Mouse (Mus musculus) R1 (cell line): ENCODE results near the gene Sec61a1.

ENCODE experiments used
- DNase-seq: peaks from one replicate; pipeline ENCODE4 v3.0.0-alpha.2; 2018; ENCODE audit warnings: low read depth, low spot score

Sec61a1 gene

DNA sequence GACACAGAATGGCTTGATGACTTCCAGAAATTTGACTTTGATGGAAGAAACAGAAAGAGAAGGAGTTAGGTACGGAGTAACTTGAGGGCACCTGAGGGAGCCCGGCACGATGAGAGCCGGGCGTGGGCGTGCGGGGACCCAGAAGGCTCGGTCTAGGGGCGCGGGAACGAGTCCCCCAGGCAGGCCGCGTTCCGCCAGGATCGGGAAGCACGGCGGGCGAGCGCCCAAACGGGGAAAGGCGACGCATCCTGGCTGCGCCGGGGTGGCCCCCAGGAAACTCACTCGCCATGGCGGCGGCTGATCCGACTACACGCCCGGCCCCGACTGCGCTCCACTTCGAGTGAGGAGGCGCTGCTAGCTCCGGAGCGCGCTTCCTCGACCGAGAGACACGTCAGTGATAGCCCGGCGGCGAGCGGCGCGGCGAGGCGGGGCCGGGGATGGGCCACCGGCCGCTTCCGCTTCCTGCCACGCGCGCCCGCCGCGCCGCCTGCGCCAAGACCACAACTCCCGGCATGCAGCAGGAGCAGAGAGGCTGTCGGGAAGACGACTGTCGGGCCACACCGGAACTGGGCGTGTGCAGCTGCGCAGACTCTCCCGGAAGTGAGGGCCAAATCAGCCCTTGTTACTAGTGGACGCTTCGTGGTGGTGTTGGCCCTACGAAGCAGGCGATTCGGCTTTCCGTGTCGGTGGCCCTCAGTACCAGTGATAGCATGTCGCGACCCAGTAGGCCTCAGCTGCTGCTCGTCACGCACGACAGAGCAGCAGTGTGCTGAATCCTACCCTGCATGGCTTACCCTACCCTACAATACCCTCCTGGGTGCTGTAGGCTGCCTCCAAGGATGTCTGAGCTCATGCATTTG, at the start of gene Sec61a1:
Sec61a1 (minus strand) TSS at position 502 of the 860 bp plus-strand sequence.
- peak; percentile 95 for DNase-seq

DNA sequence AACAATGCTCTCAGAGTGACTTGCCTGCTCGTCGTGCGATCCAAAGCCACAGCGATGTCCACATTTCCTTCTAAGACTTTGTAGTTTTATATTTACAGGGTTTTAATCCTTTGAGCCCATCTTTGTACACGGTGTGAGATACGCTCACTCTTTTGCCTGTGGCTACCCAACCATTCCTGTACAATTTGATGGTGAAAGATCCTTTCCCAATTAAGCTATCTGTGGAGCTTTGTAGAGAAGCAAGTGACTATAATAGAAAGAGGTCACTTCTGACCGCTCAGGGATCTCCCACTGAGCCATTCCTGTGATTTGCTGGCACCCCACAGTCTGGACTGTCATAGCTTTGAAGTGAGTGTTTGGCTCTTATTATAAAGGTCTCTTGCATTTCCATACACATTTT, 48.0 kb upstream of the Sec61a1 start:
- no peak for DNase-seq

DNA sequence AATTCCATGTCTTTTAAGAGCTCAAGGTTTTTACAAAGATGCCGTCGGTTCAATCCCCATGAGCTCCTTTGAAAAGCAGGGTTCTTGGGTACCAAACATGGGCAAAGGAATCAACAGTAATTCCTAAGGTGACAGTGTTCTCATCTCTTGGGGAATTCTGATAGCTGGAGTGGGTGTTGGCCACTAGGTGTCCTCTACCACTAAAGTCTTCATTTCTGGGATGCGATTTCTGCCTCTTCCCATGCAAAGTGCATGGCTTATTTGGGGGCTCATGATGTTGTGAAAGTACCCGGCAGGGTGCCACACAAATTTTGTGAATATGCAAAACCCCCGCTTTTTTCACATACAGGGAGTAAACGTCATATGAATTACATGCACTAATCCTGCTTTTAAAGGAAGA, 46.3 kb upstream of the Sec61a1 start:
- peak; percentile 20 for DNase-seq

DNA sequence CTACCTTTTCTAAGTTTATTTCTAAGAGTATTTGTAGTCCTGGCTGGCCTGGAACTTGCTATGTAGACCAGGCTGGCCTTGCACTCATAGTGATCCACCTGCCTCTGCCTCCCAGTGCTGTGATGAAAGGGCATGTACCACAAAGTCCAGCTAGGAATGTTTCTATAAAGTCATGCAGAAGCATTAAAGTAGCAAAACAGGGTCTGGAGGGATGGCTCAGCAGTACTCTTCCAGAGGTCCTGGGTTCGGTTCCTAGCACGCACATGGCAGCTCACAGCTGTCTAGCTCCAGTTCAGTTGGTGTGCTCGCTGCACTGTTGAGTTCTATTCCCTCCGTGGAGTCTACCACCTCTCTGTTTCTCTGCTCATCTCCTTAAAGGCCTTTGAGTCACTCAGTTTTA, 41.5 kb upstream of the Sec61a1 start:
- no peak for DNase-seq

DNA sequence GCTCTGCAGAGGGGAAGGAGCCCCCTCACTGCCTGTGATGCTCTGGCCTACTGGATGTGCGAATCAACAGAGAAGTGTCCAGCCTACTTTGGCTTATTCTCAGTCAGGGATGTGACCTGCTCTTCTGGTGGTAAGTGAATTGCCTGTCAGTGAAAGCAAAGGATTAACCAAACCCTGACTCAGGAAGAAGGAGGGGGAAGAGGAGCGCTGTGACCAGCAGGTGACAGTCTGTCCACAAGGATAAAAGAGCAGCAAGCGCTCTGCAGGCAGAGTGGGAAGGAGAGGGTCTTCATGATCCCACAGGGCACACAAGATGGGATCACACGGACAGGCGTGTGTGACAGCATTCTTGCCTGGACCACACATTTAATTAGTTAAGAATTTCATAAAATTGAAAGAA, 41.0 kb upstream of the Sec61a1 start:
- no peak for DNase-seq

DNA sequence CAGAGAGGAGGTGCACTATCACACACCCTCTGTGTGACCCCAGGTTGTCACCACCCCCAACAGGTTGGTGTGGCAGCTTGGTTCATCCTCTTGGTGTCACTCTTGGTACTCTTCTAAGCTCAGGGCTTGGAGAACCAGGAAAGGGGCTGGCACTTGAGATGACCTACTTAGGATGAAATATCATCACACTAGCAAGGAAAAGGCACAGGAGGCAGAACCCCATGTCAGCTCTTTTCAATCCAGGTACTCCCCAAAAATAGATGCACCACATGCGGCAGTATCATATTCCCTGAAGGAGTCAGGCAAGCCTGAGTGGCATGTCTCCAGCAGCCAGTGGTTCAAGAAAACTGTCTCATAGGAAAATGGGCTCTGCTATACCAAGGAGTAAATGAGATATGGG, 39.4 kb upstream of the Sec61a1 start:
- no peak for DNase-seq

DNA sequence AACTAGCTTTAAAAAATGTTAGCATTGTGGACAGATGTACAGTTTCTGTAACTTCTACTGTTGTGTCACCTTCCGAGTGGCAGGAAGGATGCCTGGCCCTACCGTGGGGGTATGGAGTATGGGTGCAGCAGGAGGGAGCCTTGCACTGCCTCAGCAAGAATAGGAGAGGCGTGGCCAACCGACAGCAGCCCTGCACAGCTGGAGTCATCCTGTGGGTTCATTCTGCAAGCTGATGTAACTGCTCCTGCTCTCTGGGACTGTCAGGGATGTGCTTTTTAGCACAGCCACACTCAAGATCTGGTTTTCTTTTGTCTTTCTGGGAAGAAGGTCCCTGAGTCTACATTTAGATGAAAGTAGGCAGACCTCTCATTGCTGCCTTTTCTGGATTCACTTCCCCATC, 38.8 kb upstream of the Sec61a1 start:
- DNase-seq, result no peak

DNA sequence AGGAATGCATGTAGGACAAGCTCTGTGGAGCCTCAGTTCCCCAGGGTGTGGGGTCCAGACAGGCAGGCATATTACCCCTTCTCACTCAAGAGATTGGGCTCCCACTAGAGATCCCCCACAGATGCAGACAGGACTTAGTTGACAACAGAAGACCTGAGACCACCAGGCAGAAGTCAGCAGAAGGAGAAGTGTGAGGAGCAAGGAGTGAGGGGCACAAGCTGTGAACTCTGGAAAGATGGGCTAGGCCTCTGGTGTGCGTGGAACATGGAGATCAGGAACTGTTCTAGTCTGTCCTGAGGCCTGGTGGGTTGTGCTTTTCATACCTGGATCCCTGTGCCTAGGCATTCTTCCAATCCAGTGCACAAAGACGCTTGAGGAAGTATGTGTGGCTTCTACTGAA, 31.2 kb upstream of the Sec61a1 start:
- DNase-seq, result no peak

DNA sequence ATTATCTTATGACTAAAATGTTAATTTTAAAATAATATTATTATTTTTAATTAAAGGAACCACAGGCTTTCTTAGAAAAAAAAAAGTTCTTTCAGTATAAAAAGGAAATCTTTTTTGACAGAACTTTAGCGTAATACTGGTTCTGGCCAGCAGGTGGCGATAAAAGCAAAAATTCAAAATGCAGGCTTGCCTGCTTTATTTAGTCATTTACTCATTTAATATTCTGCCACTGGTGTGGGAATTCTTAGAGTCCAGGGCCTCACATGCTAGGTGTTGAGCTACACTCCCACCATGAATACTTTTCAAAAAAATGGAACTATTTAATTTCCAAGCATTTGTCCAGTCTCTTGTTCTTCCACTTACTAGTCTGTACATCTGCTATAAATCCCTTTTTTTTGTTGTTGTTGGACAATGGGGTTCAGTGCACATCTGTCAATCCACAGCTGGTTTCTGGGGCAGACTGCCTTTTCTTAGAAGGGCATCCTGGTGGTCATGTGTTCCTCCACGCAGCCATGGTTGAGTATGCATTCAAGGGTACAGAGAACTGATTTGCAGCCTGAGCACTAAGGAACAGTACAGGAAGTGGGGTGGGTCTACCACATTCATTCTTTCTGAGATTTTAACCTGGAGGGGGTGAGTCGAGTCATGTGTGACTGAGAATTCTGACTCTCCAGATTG, 30.6 kb upstream of the Sec61a1 start:
- peak; percentile 36 for DNase-seq

DNA sequence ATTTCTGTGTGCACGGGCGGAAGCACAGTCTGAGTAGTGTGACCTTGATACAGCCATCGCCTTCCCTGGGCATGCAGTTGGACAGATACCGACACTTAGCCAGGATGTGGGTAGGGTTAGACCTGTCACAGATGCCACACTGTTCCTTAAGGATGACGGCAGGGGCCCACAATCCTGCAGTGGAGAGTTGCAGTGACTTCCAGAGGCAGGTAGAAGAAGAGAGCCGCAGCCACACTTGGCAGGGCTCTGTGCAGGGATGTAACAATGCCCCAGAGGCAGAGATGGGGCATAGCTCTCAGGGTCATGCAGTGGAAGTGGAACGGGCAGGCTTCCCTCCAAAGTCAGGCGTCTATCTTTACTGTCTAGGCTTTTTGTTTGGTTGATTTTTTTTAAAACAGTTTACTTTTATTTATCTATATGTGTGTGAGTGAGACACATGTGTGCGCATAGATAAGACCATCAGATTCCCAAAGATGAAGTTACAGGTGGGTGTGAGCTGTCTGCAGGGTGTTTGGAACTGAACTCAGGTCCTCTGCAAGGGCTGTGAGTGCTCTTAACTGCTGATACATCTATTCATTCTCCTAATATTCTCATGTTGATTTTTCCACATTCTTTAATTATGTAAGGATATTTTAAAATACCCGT, 29.8 kb upstream of the Sec61a1 start:
- DNase-seq, result no peak

DNA sequence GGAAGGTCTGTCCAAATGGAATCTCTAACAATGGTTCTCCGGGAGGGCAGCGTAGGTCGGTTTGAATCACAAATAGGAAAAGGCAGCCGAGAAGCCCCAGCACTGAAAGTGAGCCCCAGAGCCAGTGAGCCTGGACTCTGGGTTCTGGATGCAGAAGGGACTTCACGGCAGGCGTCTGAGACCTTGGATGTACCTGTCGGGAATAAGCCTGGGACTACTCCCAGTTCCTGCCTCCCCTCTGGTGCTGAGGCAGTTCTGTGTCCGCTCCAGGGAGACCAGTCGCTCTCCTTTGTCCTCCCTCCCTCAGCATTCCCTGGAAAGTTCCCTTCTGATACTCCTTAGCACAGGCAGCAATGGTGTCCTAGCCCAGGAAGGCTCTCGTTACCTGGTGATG, 26.7 kb upstream of the Sec61a1 start:
- DNase-seq, result no peak

DNA sequence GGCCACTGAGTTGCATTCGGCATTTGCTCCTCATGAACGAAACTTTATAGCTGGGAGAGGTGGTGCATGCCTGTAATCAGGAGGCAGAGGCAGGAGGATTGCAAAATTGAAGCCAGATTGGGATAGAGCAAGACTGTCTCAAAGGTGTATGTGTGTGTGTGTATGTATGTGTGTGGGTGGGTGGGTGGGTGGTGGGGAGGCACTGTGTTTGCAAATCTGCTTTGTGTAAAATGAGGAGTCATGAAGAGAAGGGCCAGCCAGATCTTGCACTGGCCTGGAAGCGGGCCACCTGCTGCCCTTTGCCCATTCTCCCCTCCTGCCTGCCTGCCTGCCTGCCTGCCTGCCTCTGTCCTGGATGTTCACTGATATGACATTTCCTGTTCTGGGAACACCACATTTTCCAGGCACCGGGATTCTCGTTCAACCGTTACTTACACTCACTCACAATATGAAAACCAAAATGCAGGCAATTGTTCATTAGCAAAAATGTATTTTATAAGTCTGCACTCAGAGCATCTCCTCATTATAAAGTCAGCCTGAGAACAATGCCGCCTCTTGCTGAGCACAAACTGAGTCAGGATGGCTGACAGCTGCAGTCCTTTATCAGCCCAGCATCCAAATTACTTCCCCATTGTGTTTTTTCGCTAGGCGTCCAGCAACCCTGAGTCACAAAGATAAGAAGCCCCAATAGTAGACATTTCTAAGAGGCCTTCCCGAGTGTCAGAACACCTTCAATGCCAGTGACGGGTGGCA, 26.1 kb upstream of the Sec61a1 start:
- no peak for DNase-seq

DNA sequence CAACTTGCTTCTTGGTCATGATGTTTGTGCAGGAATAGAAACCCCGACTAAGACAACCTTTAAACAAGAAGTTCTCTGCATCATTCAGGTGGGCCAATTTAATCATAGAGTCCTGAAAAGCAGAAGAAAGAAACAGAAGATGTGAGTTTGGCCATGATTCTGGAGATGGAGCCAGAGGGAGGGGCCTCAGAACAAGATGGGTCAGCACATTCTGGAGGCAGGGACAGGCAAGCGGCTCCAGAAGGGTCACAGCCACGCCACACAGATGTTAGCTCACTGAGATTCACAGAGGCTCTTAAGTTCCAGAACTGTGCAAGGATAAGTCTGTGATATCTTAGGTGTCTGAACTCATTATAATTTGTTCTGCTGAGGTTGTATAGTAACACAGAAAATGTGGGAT, 25.5 kb upstream of the Sec61a1 start:
- no peak for DNase-seq

DNA sequence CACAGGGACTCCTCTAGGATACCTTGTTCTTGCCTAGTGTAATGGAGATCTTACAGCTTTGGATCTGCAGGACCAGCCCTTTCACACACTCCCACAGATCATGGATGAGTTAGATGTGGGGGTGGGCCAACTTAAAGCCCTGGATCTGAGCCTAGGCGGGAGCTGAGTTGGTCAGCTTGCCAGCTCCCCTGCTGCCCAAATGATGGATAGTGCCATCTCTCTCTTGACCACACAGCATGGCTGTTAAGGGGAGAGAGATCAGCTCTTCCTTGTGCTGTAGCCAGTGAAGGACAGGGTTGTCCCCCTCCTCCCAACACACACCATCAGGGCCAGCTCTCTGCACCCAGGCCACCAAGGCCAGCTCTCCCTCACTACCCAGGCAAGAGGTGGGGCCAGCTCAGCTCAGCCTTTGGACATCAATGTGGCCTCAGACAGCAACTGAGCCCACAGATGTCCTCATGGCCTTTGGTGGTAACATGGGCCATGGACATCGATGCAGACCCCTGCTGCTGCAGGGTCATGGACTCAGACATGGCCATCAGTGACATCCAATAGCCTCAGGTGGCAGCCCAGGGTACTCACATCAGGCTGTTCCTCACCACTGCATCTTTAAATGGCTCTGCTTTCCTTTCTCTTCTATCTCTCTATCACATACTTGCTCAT, 21.5 kb upstream of the Sec61a1 start:
- DNase-seq, result no peak

DNA sequence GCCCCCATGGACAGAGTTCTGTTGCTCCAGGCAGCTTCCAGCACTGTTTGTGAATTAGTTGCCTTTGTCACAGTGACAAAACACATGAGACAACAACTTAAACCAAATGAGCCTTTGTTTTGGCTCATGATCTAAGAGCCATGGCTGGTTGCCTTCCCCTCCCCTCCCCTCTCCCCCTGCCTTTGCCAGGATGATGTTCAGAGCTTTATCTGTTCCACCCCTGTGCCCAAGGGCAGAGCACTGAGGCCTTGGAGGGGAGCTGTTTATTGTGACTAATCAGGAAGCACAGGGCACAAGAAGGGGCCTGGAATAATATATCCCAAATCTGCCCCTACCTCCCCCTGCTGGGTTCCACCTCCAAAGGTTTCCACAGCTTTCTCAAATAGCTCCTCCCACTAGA, 11.6 kb upstream of the Sec61a1 start:
- no peak for DNase-seq

DNA sequence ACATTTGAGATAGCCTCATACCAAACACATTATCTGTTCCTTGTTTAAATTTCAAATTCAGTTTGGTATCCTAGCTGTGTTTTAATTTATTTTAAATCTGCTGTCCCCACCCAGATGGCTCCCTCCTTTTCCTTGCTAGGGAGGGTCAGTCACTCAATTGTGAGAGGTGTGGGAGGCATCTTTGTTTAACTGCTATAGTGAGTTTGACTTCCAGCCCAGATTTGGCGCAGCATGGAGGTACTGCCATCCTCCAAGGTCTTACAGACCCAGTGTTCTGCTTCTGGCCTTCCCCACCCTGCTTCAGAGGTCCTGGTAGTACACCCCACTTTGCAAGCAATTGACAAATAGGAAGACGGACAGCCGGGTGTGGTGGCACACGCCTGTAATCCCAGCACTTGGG, 5.4 kb upstream of the Sec61a1 start:
- DNase-seq, result no peak

DNA sequence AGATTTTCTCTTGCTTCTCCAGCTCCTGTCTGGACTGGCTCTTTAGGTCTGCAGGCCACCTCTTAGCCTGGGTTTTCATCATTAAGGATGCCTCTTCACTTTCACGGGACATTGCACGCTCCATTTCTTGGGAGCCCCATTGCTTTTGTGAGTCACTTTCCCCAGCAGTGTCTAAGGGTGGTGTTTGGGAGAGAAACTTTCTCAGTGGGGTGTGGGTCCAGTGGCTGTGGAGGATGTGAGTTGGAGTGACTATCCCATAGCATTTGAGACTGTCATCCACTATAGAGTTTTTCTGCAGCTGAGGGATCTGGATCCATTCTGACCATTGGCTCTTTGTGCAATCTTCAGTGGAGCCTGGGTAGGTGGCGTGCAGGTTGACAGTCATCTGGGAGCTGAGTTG, 4.7 kb upstream of the Sec61a1 start:
- no peak for DNase-seq

DNA sequence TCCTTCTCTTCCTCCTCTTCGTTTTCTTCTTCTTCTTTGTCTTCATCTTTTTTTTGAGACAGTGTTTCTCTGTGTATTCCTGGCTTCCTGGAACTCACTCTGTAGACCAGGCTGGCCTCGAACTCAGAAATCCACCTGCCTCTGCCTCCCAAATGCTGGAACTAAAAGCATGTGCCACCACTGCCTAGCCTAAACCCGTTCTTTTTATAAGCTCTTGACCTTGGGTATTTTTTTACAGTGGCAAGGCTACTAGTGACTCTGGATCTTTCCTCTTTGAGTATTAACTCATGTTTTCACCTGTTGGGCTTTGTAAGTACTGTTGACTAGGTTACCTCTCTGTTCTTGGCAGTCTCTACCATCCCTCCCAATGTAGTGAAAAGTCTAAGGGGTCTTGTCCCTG, 4.3 kb upstream of the Sec61a1 start:
- DNase-seq, result no peak

DNA sequence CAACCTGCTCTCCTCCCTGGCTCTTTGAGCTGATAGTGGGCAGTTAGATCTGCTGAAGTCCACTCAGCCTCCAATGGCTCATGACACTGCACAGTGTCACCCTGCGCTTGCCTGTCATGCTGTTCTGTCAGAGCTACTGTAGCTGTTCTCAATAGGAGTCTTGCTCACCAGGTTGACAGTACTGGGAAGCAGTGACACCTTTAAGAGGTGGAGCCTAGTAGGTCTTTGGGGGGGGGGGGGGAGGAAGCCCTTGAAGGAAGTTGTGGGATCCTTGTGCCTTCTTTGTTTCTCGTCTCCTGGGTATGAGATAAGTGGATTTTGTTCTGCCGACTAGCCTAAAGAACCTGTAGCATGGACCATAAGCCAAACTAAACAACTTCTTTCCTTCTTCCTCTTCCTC, 3.9 kb upstream of the Sec61a1 start:
- DNase-seq, result no peak

DNA sequence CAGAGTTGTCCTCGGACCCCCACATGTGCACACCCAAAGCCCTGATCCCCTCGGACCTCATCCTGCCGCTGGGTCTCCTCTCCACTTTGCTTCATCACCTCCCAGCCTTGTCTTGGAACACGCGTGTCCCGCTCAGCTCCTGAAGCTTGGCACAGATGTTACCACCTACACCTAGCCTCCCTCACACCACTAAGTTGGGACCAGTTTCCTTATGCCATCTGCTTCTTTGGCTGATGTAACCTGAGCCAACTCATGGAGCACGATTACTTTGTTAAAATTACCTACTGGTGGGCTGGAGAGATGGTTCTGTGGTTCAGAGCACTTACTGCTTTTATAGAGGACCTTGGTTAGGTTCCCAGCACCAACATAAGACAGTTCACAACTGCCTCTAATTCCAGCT, 3.1 kb upstream of the Sec61a1 start:
- DNase-seq, result no peak

DNA sequence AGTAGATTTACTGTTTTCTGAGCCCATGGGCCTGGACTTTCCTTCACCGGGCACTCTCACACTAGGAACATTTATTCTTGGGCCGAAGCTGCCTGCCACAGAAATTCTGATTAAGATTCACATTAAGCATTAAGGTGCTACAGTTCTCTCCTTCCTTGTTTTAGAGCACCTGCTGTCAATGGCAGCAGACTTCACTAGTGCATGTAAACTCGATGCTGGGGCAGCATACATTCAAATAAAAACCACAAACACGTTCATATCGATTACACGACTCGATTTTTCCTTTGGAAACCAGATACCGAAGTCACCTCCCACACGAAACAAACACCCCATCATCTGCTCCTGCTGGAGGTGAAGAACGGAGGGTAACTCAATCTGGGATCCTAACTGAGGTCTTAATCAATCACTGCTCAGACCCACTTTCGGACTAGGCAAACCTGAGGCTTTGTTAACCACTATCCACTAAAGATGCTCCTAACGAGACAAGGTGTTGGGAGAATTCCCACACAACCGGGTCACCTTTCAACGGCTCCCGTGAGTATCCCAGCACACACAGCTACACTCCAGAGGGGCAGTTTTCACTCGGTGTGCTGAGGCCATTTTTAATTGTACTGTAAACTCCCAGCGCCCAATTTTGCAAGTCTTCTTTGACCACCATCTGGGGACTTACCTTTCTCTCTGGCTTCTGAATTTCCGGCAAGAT, 853 bp downstream of the Sec61a1 start:
- peak; percentile 44 for DNase-seq
